Mouse (Mus musculus): ENCODE measurements at regions not wholly inside any gene's neighbourhood (a gene's known extent, or its start where the extent isn't known, plus 50 kb on each side); places are given as distances from the start of the nearest gene placed in this dataset.

GRCm38 (mm10) chr3:56590071-56590470 is 406.6 kb upstream of the Nbea start:
- no peak for DNase-seq
- H3K4me1 ChIP-seq (ENCODE audit: insufficient read depth) = no peaks in the 10 kb centered on the region
- H3K9me3 ChIP-seq (ENCODE audit: low read depth, low read length) = no peaks in the 10 kb centered on the region
- no peak overlapping the region for H3K4me2 ChIP-seq
- no peak for ATAC-seq (ENCODE audit: insufficient read depth)
- TF ChIP-seq CTCF (IDR thresholded peaks at IDR 0.05; ENCODE audit: low read depth) = no peak
- no peak overlapping the region for H3K9ac ChIP-seq
- no peaks in the 10 kb centered on the region for H3K36me3 ChIP-seq (ENCODE audit: insufficient read depth)
- no peak overlapping the region for H3K4me3 ChIP-seq (ENCODE audit: low read depth, low read length)
- H3K27ac ChIP-seq (ENCODE audit: low read depth) = no peak overlapping the region
- no peaks in the 10 kb centered on the region for H3K27me3 ChIP-seq (ENCODE audit: insufficient read depth, low read length)
- 74% methylated on average over 6 of the region's 6 CpGs for WGBS

DNA sequence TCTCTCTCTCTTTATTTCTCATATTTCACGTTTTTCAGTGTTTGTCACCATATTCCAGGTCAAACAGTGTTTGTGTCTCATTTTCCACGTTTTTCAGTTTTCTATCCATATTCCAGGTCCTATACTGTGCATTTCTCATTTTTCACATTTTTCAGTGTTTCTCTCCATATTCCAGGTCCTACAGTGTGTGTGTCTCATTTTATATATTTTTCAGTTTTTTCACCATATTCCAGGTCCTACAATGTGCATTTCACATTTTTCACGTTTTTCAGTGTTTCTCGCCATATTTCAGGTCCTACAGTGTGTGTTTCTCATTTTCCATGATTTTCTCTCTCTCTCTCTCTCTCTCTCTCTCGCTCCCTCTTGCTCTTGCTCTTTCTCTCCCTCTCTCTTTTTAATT is 391.9 kb upstream of the Nbea start:
- 64% methylated on average over 5 of the region's 5 CpGs for WGBS
- ATAC-seq (ENCODE audit: insufficient read depth) (no peak), DNase-seq (peak; percentile 23)
- Histone ChIP-seq H3K9ac (no peak overlapping the region), H3K27ac (ENCODE audit: low read depth) (no peak overlapping the region), H3K9me3 (ENCODE audit: low read depth, low read length) (peaks cover 5% of the 10 kb centered on the region; the same call in 1 of the 2 replicates), H3K27me3 (ENCODE audit: insufficient read depth, low read length) (no peaks in the 10 kb centered on the region), H3K4me1 (ENCODE audit: insufficient read depth) (no peaks in the 10 kb centered on the region), H3K4me3 (ENCODE audit: low read depth, low read length) (no peak overlapping the region), H3K36me3 (ENCODE audit: insufficient read depth) (no peaks in the 10 kb centered on the region), H3K4me2 (no peak overlapping the region)
- TF ChIP-seq CTCF (IDR thresholded peaks at IDR 0.05; ENCODE audit: low read depth) = no peak

GRCm38 (mm10) chr3:56536178-56536577 is 352.7 kb upstream of the Nbea start:
- Histone ChIP-seq H3K4me1 (ENCODE audit: insufficient read depth) (no peaks in the 10 kb centered on the region), H3K4me2 (no peak overlapping the region), H3K27me3 (ENCODE audit: insufficient read depth, low read length) (no peaks in the 10 kb centered on the region), H3K36me3 (ENCODE audit: insufficient read depth) (no peaks in the 10 kb centered on the region), H3K27ac (ENCODE audit: low read depth) (no peak overlapping the region), H3K4me3 (ENCODE audit: low read depth, low read length) (no peak overlapping the region), H3K9ac (no peak overlapping the region), H3K9me3 (ENCODE audit: low read depth, low read length) (no peaks in the 10 kb centered on the region)
- ATAC-seq (ENCODE audit: insufficient read depth) (no peak), DNase-seq (peak; percentile 17)
- 76% methylated on average over 2 of the region's 2 CpGs for WGBS
- TF ChIP-seq CTCF (IDR thresholded peaks at IDR 0.05; ENCODE audit: low read depth) = peak; percentile 16; the same call in 1 of the 2 replicates

GRCm38 (mm10) chr3:56504445-56504844 is 320.9 kb upstream of the Nbea start:
- no peak overlapping the region for H3K4me3 ChIP-seq (ENCODE audit: low read depth, low read length)
- DNase-seq = no peak
- no peaks in the 10 kb centered on the region for H3K36me3 ChIP-seq (ENCODE audit: insufficient read depth)
- no peaks in the 10 kb centered on the region for H3K4me1 ChIP-seq (ENCODE audit: insufficient read depth)
- no peak for TF ChIP-seq CTCF (IDR thresholded peaks at IDR 0.05; ENCODE audit: low read depth)
- no peak for ATAC-seq (ENCODE audit: insufficient read depth)
- H3K9me3 ChIP-seq (ENCODE audit: low read depth, low read length) = no peaks in the 10 kb centered on the region
- no peak overlapping the region for H3K9ac ChIP-seq
- H3K27me3 ChIP-seq (ENCODE audit: insufficient read depth, low read length) = no peaks in the 10 kb centered on the region
- H3K4me2 ChIP-seq = no peak overlapping the region
- H3K27ac ChIP-seq (ENCODE audit: low read depth) = no peak overlapping the region
- 85% methylated on average over 1 of the region's 1 CpGs for WGBS

DNA sequence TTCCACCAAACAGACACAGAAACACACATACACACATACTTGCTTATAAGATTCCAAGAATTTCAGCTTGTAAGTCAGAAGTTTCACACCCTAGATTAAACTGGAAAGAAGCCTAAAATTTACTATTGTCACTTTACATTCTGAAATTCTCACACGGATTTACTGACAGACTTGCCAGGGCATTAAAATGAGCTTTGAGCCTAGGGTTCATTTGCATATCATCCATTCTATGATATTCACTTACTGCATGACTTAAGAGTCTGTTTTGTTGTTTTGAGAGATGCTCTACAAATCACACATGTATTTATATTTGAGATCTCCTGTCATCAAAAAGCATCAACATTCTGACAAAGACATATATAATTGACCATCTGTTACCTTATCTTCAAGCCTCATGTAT is 315.8 kb upstream of the Nbea start:
- Histone ChIP-seq H3K9me3 (ENCODE audit: low read depth, low read length) (no peaks in the 10 kb centered on the region), H3K27me3 (ENCODE audit: insufficient read depth, low read length) (no peaks in the 10 kb centered on the region), H3K9ac (no peak overlapping the region), H3K4me1 (ENCODE audit: insufficient read depth) (no peaks in the 10 kb centered on the region), H3K4me3 (ENCODE audit: low read depth, low read length) (no peak overlapping the region), H3K36me3 (ENCODE audit: insufficient read depth) (no peaks in the 10 kb centered on the region), H3K4me2 (no peak overlapping the region), H3K27ac (ENCODE audit: low read depth) (no peak overlapping the region)
- DNase-seq (no peak), ATAC-seq (ENCODE audit: insufficient read depth) (no peak)
- TF ChIP-seq CTCF (IDR thresholded peaks at IDR 0.05; ENCODE audit: low read depth) = no peak
- 58% methylated on average over 1 of the region's 1 CpGs for WGBS

DNA sequence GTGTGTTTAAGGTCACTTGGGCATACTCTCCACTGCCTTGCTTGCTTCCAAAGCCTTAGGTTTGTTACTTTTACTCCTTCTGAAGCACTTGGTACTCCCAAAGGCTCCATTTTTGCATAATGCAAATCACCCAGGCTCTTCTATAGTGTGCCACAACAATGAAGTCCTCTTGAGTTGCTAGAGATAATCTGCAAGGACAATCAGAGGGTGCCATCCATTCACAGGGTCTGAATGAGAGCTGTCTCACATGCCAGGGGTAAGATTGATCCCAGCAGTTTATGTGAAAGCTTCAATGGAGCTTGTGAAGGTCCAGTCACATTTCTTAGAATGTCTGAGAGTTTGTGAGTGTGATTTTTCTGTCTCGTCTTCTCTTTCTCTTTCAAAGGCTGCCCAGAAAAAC is 310.4 kb upstream of the Nbea start:
- Histone ChIP-seq H3K9ac (no peak overlapping the region), H3K4me1 (ENCODE audit: insufficient read depth) (no peaks in the 10 kb centered on the region), H3K27me3 (ENCODE audit: insufficient read depth, low read length) (no peaks in the 10 kb centered on the region), H3K36me3 (ENCODE audit: insufficient read depth) (no peaks in the 10 kb centered on the region), H3K4me3 (ENCODE audit: low read depth, low read length) (no peak overlapping the region), H3K9me3 (ENCODE audit: low read depth, low read length) (no peaks in the 10 kb centered on the region), H3K27ac (ENCODE audit: low read depth) (no peak overlapping the region), H3K4me2 (no peak overlapping the region)
- no peak for ATAC-seq (ENCODE audit: insufficient read depth)
- 66% methylated on average over 1 of the region's 1 CpGs for WGBS
- TF ChIP-seq CTCF (IDR thresholded peaks at IDR 0.05; ENCODE audit: low read depth) = no peak
- DNase-seq = no peak

GRCm38 (mm10) chr3:56489154-56489553 is 305.7 kb upstream of the Nbea start:
- no peak for DNase-seq
- no peak for ATAC-seq (ENCODE audit: insufficient read depth)
- H3K27me3 ChIP-seq (ENCODE audit: insufficient read depth, low read length) = no peaks in the 10 kb centered on the region
- H3K9me3 ChIP-seq (ENCODE audit: low read depth, low read length) = no peaks in the 10 kb centered on the region
- WGBS = 58% methylated on average over 5 of the region's 5 CpGs
- no peak overlapping the region for H3K4me3 ChIP-seq (ENCODE audit: low read depth, low read length)
- H3K4me2 ChIP-seq = no peak overlapping the region
- H3K27ac ChIP-seq (ENCODE audit: low read depth) = no peak overlapping the region
- no peak for TF ChIP-seq CTCF (IDR thresholded peaks at IDR 0.05; ENCODE audit: low read depth)
- H3K9ac ChIP-seq = no peak overlapping the region
- no peaks in the 10 kb centered on the region for H3K36me3 ChIP-seq (ENCODE audit: insufficient read depth)
- H3K4me1 ChIP-seq (ENCODE audit: insufficient read depth) = no peaks in the 10 kb centered on the region

All from lung, embryonic 14.5 days (tissue).